Comparison of ENCODE assay signal across 10 mouse cellular contexts in the genomic region with DNA sequence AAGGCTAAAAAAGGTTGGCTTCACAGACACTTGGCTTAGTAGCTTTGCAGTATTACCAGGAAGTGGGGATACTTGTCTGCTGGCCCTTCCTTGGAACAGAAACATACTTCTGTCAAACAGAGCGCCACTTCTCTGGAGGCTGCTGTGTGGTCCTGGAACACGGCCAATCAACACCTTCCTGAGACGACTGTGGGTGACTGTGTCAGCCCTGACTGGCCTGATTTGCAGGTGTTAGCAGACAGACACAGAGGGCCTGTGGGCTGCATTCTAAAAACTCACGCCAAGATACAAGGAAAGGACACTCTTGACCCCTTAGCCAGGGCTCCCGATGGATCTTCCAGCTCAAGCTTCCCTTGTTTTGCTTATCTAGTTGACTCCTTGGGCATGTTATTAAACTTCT. TPM values are rescaled to one million over a fixed set of nuclear protein-coding genes. Genes with fewer than 3 reads are reported as not detected.
DNase-seq lines count a peak whose midpoint lies in the region; ATAC-seq and TF ChIP-seq lines count a peak whose summit lies in the region.
"Had no signal": no experiment of that assay in that cellular context is flagged by ENCODE, and none has a peak within 500 bp of the region (broad histone marks: within the 10 kb centered on the region; RNA-seq: fewer than 3 reads in every experiment).

No protein-coding gene starts in this region.

- no peak for TF ChIP-seq EP300 in heart, postnatal 0 days (IDR thresholded peaks at IDR 0.05; ENCODE audit: low read depth)
- TF ChIP-seq EP300 in stomach, postnatal 0 days (optimal IDR thresholded peaks at IDR 0.05) = no peak

- DNase-seq in heart, postnatal 0 days (ENCODE audit: low spot score) = no peak
- no peak for DNase-seq in heart, adult 11 months
- no peak for DNase-seq in neural tube, embryonic 10.5 days (ENCODE audit: extremely low spot score, low spot score)
- no peak for DNase-seq in liver, embryonic 13.5 days
- peak; percentile 63 for DNase-seq in stomach, postnatal 0 days (ENCODE audit: low spot score)
- no peak for DNase-seq in yolk sac, embryonic 10.5 days (ENCODE audit: low spot score)

- peaks cover 4% of the 10 kb centered on the region for H3K36me3 ChIP-seq in heart, postnatal 0 days (replicated peaks; ENCODE audit: control insufficient read depth, insufficient read depth, low read length)
- H3K36me3 ChIP-seq in neural tube, embryonic 13.5 days = peaks cover 14% of the 10 kb centered on the region
- H3K36me3 ChIP-seq in liver, embryonic 13.5 days = peaks cover 23% of the 10 kb centered on the region
- H3K36me3 ChIP-seq in stomach, postnatal 0 days (ENCODE audit: control insufficient read depth, insufficient read depth, low read length) = no peaks in the 10 kb centered on the region

- WGBS in heart, postnatal 0 days = 29% methylated on average over 5 of the region's 5 CpGs
- WGBS in neural tube, embryonic 13.5 days = 85% methylated on average over 5 of the region's 5 CpGs
- 79% methylated on average over 5 of the region's 5 CpGs for whole genome bisulfite sequencing in liver, embryonic 13.5 days (ENCODE audit: insufficient replicate concordance)
- WGBS in stomach, postnatal 0 days = 49% methylated on average over 5 of the region's 5 CpGs

- H3K4me1 ChIP-seq in heart, postnatal 0 days (ENCODE audit: control insufficient read depth, insufficient read depth) = peaks cover 8% of the 10 kb centered on the region
- H3K4me1 ChIP-seq in neural tube, embryonic 13.5 days (replicated peaks) = peaks cover 23% of the 10 kb centered on the region
- peaks cover 40% of the 10 kb centered on the region for H3K4me1 ChIP-seq in liver, embryonic 13.5 days (replicated peaks)
- H3K4me1 ChIP-seq in stomach, postnatal 0 days (replicated peaks; ENCODE audit: control insufficient read depth, insufficient read depth) = peaks cover 7% of the 10 kb centered on the region; the same call in 1 of the 2 replicates

- no peak for TF ChIP-seq CTCF in heart, postnatal 0 days (IDR thresholded peaks at IDR 0.05; ENCODE audit: low read depth)
- no peak for TF ChIP-seq CTCF in stomach, postnatal 0 days (IDR thresholded peaks at IDR 0.05; ENCODE audit: low read depth)

- peak overlapping the region; percentile 97 for H3K27ac ChIP-seq in heart, postnatal 0 days (ENCODE audit: low read depth)
- H3K27ac ChIP-seq in neural tube, embryonic 13.5 days (replicated peaks) = peak overlapping the region; percentile 94; the same call in 1 of the 2 replicates
- H3K27ac ChIP-seq in liver, embryonic 13.5 days = 0 out of 2 replicates have a peak overlapping the region, but pooled peaks have one; percentile 18
- H3K27ac ChIP-seq in stomach, postnatal 0 days (replicated peaks) = peak overlapping the region; percentile 99

- H3K9ac ChIP-seq in heart, postnatal 0 days (replicated peaks; ENCODE audit: low read depth, low read length) = no peak overlapping the region
- no peak overlapping the region for H3K9ac ChIP-seq in neural tube, embryonic 13.5 days
- no peak overlapping the region for H3K9ac ChIP-seq in liver, embryonic 13.5 days
- no peak overlapping the region for H3K9ac ChIP-seq in stomach, postnatal 0 days (ENCODE audit: low read length)

- no peaks in the 10 kb centered on the region for H3K9me3 ChIP-seq in heart, postnatal 0 days (replicated peaks; ENCODE audit: control insufficient read depth, low read length)
- H3K9me3 ChIP-seq in neural tube, embryonic 13.5 days = peaks cover 5% of the 10 kb centered on the region; the same call in 1 of the 2 replicates
- H3K9me3 ChIP-seq in liver, embryonic 13.5 days (replicated peaks) = no peaks in the 10 kb centered on the region
- H3K9me3 ChIP-seq in stomach, postnatal 0 days (ENCODE audit: control insufficient read depth, low read length) = no peaks in the 10 kb centered on the region

- no peaks in the 10 kb centered on the region for H3K27me3 ChIP-seq in heart, postnatal 0 days (ENCODE audit: control insufficient read depth, insufficient read depth, low read length)
- no peaks in the 10 kb centered on the region for H3K27me3 ChIP-seq in neural tube, embryonic 13.5 days
- no peaks in the 10 kb centered on the region for H3K27me3 ChIP-seq in liver, embryonic 13.5 days
- H3K27me3 ChIP-seq in stomach, postnatal 0 days (ENCODE audit: control insufficient read depth, insufficient read depth, low read length) = no peaks in the 10 kb centered on the region
- H3K27me3 ChIP-seq: Patski had no signal

- no peak overlapping the region for H3K4me2 ChIP-seq in heart, postnatal 0 days (ENCODE audit: low read depth, low read length)
- no peak overlapping the region for H3K4me2 ChIP-seq in neural tube, embryonic 13.5 days
- no peak overlapping the region for H3K4me2 ChIP-seq in liver, embryonic 13.5 days
- H3K4me2 ChIP-seq in stomach, postnatal 0 days (replicated peaks; ENCODE audit: low read depth) = no peak overlapping the region

- ATAC-seq in heart, postnatal 0 days (ENCODE audit: insufficient read depth, low read depth) = no peak
- no peak for ATAC-seq in neural tube, embryonic 13.5 days (ENCODE audit: low read depth)
- ATAC-seq in liver, embryonic 13.5 days (ENCODE audit: low read depth) = no peak
- ATAC-seq in stomach, postnatal 0 days (ENCODE audit: low FRiP score, low TSS enrichment) = no peak
- ATAC-seq: Patski had no signal

- H3K4me3 ChIP-seq in heart, postnatal 0 days (ENCODE audit: low read depth, low read length) = no peak overlapping the region
- H3K4me3 ChIP-seq in neural tube, embryonic 13.5 days = no peak overlapping the region
- no peak overlapping the region for H3K4me3 ChIP-seq in liver, embryonic 13.5 days (replicated peaks)
- H3K4me3 ChIP-seq in stomach, postnatal 0 days (ENCODE audit: low read depth, low read length) = no peak overlapping the region

RNA-seq across cellular contexts. Expression of a gene that starts 0.9 kb away (rescaled TPM):
- 112 and 128 TPM in 2 replicates for total RNA-seq in heart, postnatal 0 days (2014; rRNA removed; ENCODE audit: low replicate concordance)
- 121 and 128 TPM in 2 replicates for polyA plus RNA-seq in heart, postnatal 0 days (2015; fragmentation: Nextera tagmentation; extraction: Ambion mirVana)
- polyA plus RNA-seq in neural tube, embryonic 13.5 days (2015; fragmentation: Nextera tagmentation; extraction: Ambion mirVana) = 248 and 252 TPM in 2 replicates
- 118 and 127 TPM in 2 replicates for polyA plus RNA-seq in liver, embryonic 13.5 days (2015; fragmentation: Nextera tagmentation; extraction: Ambion mirVana)
- 232 and 239 TPM in 2 replicates for polyA plus RNA-seq in stomach, postnatal 0 days (2015; fragmentation: Nextera tagmentation; extraction: Ambion mirVana)

RNA-seq across cellular contexts. Expression of a gene that starts 1.0 kb away (rescaled TPM):
- not detected in 2 replicates for total RNA-seq in heart, postnatal 0 days (2014; rRNA removed; ENCODE audit: low replicate concordance)
- 6.8 and 13.7 TPM in 2 replicates for polyA plus RNA-seq in heart, postnatal 0 days (2015; fragmentation: Nextera tagmentation; extraction: Ambion mirVana)
- 2.0 and 8.6 TPM in 2 replicates for polyA plus RNA-seq in neural tube, embryonic 13.5 days (2015; fragmentation: Nextera tagmentation; extraction: Ambion mirVana)
- 1.1 and 5.3 TPM in 2 replicates for polyA plus RNA-seq in liver, embryonic 13.5 days (2015; fragmentation: Nextera tagmentation; extraction: Ambion mirVana)
- 12.6 and 17.3 TPM in 2 replicates for polyA plus RNA-seq in stomach, postnatal 0 days (2015; fragmentation: Nextera tagmentation; extraction: Ambion mirVana)
- total RNA-seq: liver, adult 2 months had no signal
- polyA plus RNA-seq: hindbrain, embryonic 11.5 days; liver, adult 2 months had no signal

RNA-seq across cellular contexts. Expression of a gene that starts 17.1 kb away (rescaled TPM):
- total RNA-seq in heart, postnatal 0 days (2014; rRNA removed; ENCODE audit: low replicate concordance) = 54.1 and 56.4 TPM in 2 replicates
- 69.7 and 71.8 TPM in 2 replicates for polyA plus RNA-seq in heart, postnatal 0 days (2015; fragmentation: Nextera tagmentation; extraction: Ambion mirVana)
- polyA plus RNA-seq in neural tube, embryonic 13.5 days (2015; fragmentation: Nextera tagmentation; extraction: Ambion mirVana) = 86.8 and 87.9 TPM in 2 replicates
- polyA plus RNA-seq in liver, embryonic 13.5 days (2015; fragmentation: Nextera tagmentation; extraction: Ambion mirVana) = 47.2 and 50.1 TPM in 2 replicates
- polyA plus RNA-seq in stomach, postnatal 0 days (2015; fragmentation: Nextera tagmentation; extraction: Ambion mirVana) = 53.8 and 54.5 TPM in 2 replicates

RNA-seq across cellular contexts. Expression of a gene that starts 23.4 kb away (rescaled TPM):
- total RNA-seq in heart, postnatal 0 days (2014; rRNA removed; ENCODE audit: low replicate concordance) = 117 and 163 TPM in 2 replicates
- polyA plus RNA-seq in heart, postnatal 0 days (2015; fragmentation: Nextera tagmentation; extraction: Ambion mirVana) = 117 and 119 TPM in 2 replicates
- polyA plus RNA-seq in neural tube, embryonic 13.5 days (2015; fragmentation: Nextera tagmentation; extraction: Ambion mirVana) = 78.9 and 79.7 TPM in 2 replicates
- 64.1 and 73.2 TPM in 2 replicates for polyA plus RNA-seq in liver, embryonic 13.5 days (2015; fragmentation: Nextera tagmentation; extraction: Ambion mirVana)
- 278 and 317 TPM in 2 replicates for polyA plus RNA-seq in stomach, postnatal 0 days (2015; fragmentation: Nextera tagmentation; extraction: Ambion mirVana)

Comparison
In these comparisons a context has a peak if more than half of its experiments do, and no peak if none do; other contexts are left out.
1. H3K27ac ChIP-seq: peak in every context shown above with its lines; median percentile 99 in stomach, postnatal 0 days; 97 in heart, postnatal 0 days; 94 in neural tube, embryonic 13.5 days; 18 in liver, embryonic 13.5 days.